Mouse (Mus musculus) lung, adult 10 weeks (tissue): ENCODE results near the gene Exd2. TPM values are rescaled to one million over a fixed set of nuclear protein-coding genes. Genes with fewer than 3 reads are reported as not detected.

Experiments
- polyA plus RNA-seq: library from polyadenylated mRNA; stranded (reverse); fragments of 350-450 nt; fragmentation: Illumina TruSeq; extraction: RNeasy Lipid Tissue Mini Kit (QIAGEN cat#74804); gene quantifications from one replicate; pipeline ENCODE4 v1.2.3, GENCODE M21; 2014; ENCODE audit warnings: low read depth, low replicate concordance; ENCODE audit not compliant: insufficient read depth

Exd2 gene
- 9.3 TPM for polyA plus RNA-seq

GRCm38 (mm10) chr12:80462942-80463651 is at the start of gene Exd2:
Gene Exd2, plus strand, starts transcription at chr12:80463095.

GRCm38 (mm10) chr12:80436336-80436976 is 26.4 kb upstream of the Exd2 start, which contains the start of gene Dcaf5:
Gene Dcaf5, minus strand, starts transcription at chr12:80436601.

GRCm38 (mm10) chr12:80517977-80518376 is 55.1 kb downstream of the Exd2 start, which contains the start of gene Galnt16:
Gene Galnt16, plus strand, starts transcription at chr12:80518277.

Other genes starting within 250 kb of the Exd2 start
- 35.0 TPM for gene Actn1, start 202.7 kb upstream of the Exd2 start, polyA plus RNA-seq
- gene Dcaf5, start 26.5 kb upstream of the Exd2 start, polyA plus RNA-seq, result 7.9 TPM
- 1.9 TPM for gene Galnt16, start 55.2 kb downstream of the Exd2 start, polyA plus RNA-seq
- gene Slc39a9, start 180.8 kb downstream of the Exd2 start, polyA plus RNA-seq, result 15.0 TPM
- 87.1 TPM for gene Erh, start 181.2 kb downstream of the Exd2 start, polyA plus RNA-seq
- 7.1 TPM for gene Plekhd1, start 229.5 kb downstream of the Exd2 start, polyA plus RNA-seq